Mouse (Mus musculus) gastrocnemius, adult 8-10 months (tissue): ENCODE data around the gene Kif17. TPM values are rescaled to one million over a fixed set of nuclear protein-coding genes. Genes with fewer than 3 reads are reported as not detected.
"Not testable (repeated sequence)": the region's sequence is repeated elsewhere in the genome, so short reads cannot be mapped to it uniquely, and the experiment has no call there.

Experiments used
- DNase-seq, 2 experiments: peaks; one replicate each; pipeline ENCODE4 v3.0.0; 2022; ENCODE audit warnings: low spot score in 2 of 2
- total RNA-seq, 4 experiments: library from RNA; stranded (reverse); gene quantifications; 2 replicates each; pipeline ENCODE4 v1.2.4; 2022

Kif17 gene
- total RNA-seq, 4 experiments from 2014 or later = 0.17 TPM; not detected in 3

GRCm38 (mm10) chr4:138313021-138313420, 62.8 kb downstream of the Kif17 start:
- DNase-seq = no peak

- no peak for DNase-seq
These were observed 63.6 kb downstream of the Kif17 start for GRCm38 (mm10) chr4:138313795-138314194.

DNA sequence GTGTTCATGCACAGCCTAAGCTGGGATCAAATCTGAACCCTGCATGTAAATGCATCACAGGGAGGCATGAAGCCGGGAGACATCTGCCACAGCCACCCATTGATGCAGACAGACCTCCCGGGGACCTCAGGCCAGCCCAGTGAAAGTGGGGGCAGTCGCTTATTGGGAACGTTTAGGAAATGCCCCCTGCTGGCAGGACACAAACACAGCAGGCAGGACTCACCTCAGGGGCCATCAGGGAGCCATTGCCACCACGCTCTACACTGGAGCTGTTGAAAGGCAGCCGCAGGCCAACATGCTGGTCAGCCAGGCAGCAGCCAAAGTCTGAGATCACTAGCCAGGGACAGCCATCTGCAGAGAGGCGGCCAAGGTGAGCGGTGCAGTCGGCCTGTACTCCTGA, 65.5 kb downstream of the Kif17 start:
- DNase-seq = no peak

DNA sequence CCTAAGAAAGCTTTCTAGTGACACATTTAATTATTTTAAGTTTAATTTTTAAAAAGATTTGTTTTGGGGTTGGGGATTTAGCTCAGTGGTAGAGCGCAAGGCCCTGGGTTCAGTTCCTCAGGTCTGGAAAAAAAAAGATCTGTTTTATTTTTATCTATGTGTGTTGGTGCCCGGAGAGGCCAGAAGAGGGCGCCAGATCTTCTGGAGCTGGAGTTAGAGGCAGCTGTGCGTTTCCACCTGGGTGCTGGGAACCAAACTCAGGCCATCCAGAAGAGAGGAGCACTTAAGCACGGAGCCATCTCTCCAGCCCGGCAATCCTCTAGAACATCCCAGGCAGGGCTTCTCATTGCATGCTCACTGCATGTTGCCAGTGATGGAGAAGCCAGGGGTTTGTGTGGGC, 66.1 kb downstream of the Kif17 start:
- DNase-seq = no peak

- DNase-seq = no peak
These were observed 68.5 kb downstream of the Kif17 start for GRCm38 (mm10) chr4:138318509-138319266.

GRCm38 (mm10) chr4:138319508-138319907, 69.3 kb downstream of the Kif17 start:
- DNase-seq = peak; percentile 74 to 78

DNA sequence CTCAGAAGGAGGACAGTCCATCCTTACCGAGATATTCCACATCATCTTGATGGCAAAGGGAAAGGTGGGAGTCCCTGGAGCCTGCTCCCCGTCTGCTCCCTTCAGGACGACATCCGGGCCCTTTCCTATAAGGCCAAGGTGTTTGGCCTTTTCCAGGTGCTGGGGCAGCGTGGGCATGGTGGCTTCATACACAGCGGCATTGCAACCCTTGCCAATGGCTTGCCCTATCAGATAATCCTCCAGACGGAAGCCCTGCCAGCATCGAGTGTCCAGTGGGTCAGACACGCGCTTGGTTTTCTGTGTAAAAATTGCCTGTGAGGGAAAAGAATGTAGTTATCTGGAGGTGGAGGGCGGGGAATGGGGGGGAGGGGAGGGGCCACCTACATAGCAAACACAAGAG, 70.5 kb downstream of the Kif17 start:
- no peak for DNase-seq

- DNase-seq = no peak
These were observed 71.3 kb downstream of the Kif17 start for GRCm38 (mm10) chr4:138321488-138321887.

DNA sequence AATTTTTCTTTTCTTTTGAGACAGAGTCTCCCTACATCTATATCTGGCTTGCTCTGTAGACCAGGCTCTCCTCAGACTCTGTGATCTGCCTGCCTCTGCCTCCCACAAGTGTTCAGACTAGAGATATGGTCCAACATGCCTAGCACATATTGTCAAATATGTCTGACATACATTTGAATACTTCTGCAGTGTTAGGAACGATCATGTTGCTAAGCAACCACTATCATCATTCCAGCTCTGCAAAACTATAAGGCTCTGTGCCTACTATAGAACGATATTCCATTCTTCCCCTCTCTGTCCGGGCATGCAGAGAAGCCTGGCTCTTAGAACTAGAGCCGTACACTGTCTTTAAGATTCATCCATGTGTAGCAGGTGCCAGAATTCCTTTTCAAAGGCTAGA, 72.5 kb downstream of the Kif17 start:
- no peak for DNase-seq

- no peak for DNase-seq
These were observed 73.5 kb downstream of the Kif17 start for GRCm38 (mm10) chr4:138323753-138324152.

- no peak for DNase-seq
These were observed 74.2 kb downstream of the Kif17 start for GRCm38 (mm10) chr4:138324451-138324850.

DNA sequence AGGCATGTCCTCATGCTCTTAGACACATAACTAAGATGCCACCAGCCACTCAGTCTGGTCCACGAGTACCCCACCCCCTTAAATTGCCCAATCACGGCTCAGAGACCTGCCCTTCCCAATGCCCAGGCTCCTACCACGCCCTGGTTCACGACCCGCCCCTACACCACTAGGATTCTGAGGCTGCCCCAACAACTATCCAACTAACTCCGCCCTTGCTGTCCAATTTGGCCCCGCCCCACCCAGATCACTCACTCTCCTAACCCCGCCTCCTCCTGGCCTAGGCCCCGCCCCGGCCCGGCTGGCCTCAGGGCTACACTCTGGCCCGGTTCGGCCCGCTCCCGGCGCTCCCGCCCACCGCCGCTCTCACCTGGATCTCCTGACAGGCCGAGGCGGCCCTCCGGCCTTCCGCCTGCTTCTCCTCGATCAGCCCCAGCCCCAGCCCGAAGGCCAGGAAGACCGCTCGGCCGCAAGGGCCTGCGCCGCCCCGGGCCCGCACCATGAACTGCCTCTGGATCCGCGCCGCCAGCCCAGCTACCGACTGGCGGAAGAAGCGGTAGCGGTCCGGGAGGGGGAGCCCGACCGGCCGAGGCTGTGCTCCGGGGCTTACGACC, 75.3 kb downstream of the Kif17 start:
- DNase-seq = peak; percentile 98 to 99

DNA sequence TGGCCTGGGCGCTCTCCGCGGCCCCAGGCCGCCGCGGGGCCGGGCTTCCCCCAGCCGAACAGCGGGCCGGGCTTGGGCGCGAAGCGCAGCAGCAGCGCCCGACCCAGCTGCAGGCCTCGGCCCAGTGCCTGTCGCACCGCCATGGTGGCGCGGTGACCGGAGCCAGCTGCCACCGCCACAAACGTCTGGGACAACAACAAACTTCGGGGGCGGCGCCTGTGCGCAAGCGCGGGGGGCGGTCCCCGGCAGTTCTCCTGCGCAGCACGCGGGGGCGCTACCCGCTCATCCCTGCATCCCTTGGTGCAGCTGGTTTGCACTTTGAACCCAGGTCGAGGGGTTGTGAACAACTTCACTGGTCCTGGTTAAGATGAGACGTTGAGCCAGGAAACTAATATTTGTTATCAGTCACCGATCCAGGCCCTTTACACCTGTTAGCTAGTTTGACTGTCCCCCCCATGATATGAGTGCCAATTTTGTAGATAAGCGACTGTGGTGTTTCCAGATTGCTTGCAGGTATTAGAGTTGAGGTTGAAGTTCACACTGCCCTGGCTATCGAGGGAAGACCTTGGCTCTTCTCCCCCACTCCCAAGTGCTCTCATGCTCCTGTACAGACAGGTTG, 76.0 kb downstream of the Kif17 start, which contains the start of gene Pink1:
Gene Pink1 (minus strand): TSS at position 231 of the 619 bp plus-strand sequence.
- peak; percentile 93 to 95 for DNase-seq

DNA sequence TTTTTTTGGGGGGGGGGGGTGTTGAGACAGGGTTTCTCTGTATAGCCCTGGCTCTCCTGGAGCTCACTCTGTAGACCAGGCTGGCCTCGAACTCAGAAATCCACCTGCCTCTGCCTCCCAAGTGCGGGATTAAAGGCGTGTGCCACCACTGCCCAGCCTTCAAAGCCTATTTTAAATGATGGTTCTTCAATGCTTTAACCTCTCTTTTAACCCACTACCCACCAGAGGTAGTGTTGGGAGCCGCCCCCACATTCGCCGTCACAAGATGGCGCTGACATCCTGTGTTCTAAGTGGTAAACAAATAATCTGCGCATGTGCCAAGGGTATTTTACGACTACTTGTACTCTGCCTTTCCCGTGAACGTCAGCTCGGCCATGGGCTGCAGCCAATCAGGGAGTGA, 76.9 kb downstream of the Kif17 start:
- not testable (repeated sequence) for DNase-seq

GRCm38 (mm10) chr4:138327891-138328470, 77.7 kb downstream of the Kif17 start:
- DNase-seq = no peak

DNA sequence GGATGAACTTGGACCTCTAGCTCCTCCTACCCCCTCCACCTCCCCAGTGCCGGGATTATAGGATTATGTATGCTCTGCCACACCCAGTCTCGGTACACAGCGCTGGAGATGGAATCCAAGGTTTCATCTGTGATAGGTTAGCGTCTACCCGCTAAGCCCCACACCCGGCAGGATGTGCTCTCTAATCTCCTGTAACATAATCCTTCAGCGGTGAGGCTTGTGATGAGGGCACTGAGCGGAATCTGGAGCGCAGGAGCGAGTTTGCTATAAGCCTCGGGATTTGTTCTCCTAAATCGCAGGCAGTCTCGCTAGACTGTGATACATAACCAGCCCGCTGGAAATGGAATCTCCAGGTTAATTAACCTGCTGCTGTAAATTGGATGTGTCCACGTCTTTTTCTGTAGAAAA, 80.0 kb downstream of the Kif17 start:
- no peak for DNase-seq

DNA sequence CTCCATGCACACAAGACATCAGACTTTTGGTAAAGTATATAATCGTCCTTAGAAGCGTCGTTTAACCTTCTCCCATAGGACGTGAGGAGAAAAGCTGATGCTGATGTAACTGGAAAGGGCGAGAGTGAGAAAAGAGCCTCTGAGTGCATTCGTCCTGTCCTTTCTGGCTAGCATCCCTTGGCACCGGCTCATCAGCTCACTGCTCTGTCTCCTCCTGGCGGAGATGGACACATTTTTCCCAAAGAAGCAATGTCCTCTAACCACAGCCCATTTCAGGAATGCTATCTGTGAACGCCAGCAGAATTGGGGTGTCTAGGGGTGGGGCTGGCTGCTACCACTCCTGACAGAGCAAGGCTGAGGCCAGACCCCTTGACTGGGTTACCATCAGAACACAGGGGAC, 81.4 kb downstream of the Kif17 start:
- DNase-seq = no peak

DNA sequence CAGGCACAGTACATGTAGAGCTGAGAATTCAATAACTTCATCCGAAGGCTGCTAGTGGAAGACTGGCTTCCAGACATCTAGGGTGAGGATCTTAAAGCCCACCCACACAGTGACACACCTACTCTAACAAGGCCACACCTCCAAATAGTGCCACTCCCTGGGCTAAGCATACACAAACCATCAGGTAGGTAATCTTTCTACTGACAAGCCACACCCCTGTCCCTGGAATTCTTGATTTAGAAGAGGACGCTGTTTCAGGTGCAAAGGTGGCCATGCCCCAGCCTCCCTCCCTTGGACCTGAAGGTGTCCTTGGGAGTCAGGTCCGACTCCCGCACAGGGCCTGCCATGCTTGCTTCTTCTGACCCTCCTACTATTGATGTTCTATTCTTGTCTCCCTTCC, 82.9 kb downstream of the Kif17 start:
- no peak for DNase-seq

DNA sequence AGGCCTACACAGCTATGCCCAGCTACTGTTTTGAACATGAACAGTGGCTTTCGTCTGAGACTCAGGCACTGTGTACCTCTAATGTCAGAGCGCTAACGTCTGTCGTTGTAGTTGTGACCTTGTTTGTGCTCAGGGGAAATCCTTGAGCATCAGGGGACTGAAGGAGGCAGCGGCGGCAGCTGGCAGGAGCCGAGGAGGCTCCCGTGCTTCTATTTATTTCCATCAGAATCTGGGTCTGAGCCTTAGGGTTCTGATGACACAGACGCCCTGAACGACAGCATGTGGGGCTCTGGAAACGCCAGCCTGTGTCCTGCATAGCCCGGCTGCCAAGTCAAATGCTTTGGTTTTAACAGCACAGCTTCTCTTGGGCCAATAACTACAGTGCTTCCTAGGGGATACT, 84.8 kb downstream of the Kif17 start:
- DNase-seq = peak in 1 of 2 experiments; percentile 35

DNA sequence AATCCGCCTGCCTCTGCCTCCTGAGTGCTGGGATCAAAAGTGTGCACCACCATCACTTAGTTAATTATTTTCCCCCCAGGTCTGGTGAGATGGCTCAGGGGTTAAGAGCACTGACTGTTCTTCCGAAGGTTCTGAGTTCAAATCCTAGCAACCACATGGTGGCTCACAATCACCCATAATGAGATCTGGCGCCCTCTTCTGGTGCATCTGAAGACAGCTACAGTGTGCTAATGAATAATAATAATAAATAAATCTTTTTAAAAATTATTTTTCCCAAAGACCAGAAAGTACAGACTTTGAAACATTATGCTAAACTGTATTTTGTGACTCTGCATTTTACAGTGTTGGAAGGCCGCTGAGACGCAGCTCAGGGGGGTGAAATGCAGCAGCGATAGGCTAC, 85.4 kb downstream of the Kif17 start:
- DNase-seq = no peak

DNA sequence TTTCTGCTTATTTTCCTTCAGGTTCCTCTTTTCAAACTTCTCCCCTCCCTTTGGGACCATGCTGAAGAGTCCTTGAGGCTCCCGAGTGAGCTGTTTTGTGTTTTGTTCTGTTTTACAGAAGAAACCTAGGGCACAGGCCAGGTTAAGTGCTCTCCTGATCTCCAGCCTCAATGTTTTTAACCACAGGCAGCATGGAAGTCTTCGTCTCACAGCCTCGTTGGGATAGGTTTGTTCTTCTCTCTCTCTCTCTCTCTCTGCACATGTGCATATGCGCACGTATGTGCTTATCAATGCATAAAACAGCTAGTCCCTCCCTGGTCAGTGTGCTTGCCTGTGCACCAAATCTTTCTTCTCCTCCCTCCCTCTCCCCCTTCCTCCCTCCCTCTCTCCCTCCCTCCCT, 86.6 kb downstream of the Kif17 start:
- no peak for DNase-seq

GRCm38 (mm10) chr4:138337341-138337740, 87.1 kb downstream of the Kif17 start:
- no peak for DNase-seq
